Mouse (Mus musculus) intestine, embryonic 15.5 days (tissue): ENCODE results near the gene Itgad. TPM values are rescaled to one million over a fixed set of nuclear protein-coding genes. Genes with fewer than 3 reads are reported as not detected.
A peak's percentile ranks its signal among the peaks of the same experiment; 100 is the strongest.

ENCODE experiments used
- ATAC-seq: fragments of 200-750 bp; cut with Nextera tagmentation; 2 replicates; pipeline ENCODE4 v1.8.0; 2017; ENCODE audit warnings: moderate TSS enrichment, moderate library complexity
- H3K27ac ChIP-seq: fragments of 300-500 bp; sonication (generic); 2 replicates; pipeline ENCODE4 v1.5.1; 2015; ENCODE audit warnings: mild to moderate bottlenecking, inconsistent platforms
- H3K27me3 ChIP-seq: fragments of 300-500 bp; sonication (generic); replicated peaks from 2 replicates; pipeline ENCODE4 v1.6.1; 2015; ENCODE audit warnings: inconsistent platforms
- H3K36me3 ChIP-seq: fragments of 300-500 bp; sonication (generic); 2 replicates; pipeline ENCODE4 v1.6.1; 2015; ENCODE audit warnings: inconsistent platforms
- H3K4me1 ChIP-seq: fragments of 300-500 bp; sonication (generic); replicated peaks from 2 replicates; pipeline ENCODE4 v1.6.1; 2015; ENCODE audit warnings: inconsistent platforms
- H3K4me2 ChIP-seq: fragments of 300-500 bp; sonication (generic); replicated peaks from 2 replicates; pipeline ENCODE4 v1.6.1; 2015; ENCODE audit warnings: mild to moderate bottlenecking, inconsistent platforms
- H3K4me3 ChIP-seq: fragments of 300-500 bp; sonication (generic); replicated peaks from 2 replicates; pipeline ENCODE4 v1.5.1; 2015; ENCODE audit warnings: inconsistent platforms
- H3K9ac ChIP-seq: fragments of 300-500 bp; sonication (generic); 2 replicates; pipeline ENCODE4 v1.6.1; 2015; ENCODE audit warnings: inconsistent platforms
- H3K9me3 ChIP-seq: fragments of 300-500 bp; sonication (generic); 2 replicates; pipeline ENCODE4 v1.6.1; 2016; ENCODE audit warnings: inconsistent platforms
- WGBS: fragments of 180-500 bp; shearing (Covaris S2); methylation state at CpG from one replicate; pipeline ENCODE4 v1.1.7; 2015; 5-methylcytosine and 5-hydroxymethylcytosine counted together
- polyA plus RNA-seq: library from polyadenylated mRNA; unstranded; fragments of >200 nt; fragmentation: Nextera tagmentation; extraction: Ambion mirVana; gene quantifications from 2 replicates; pipeline ENCODE4 v1.2.1, GENCODE M21; 2015

The Itgad gene
- polyA plus RNA-seq, 1 experiment from 2014 or later: not detected

DNA sequence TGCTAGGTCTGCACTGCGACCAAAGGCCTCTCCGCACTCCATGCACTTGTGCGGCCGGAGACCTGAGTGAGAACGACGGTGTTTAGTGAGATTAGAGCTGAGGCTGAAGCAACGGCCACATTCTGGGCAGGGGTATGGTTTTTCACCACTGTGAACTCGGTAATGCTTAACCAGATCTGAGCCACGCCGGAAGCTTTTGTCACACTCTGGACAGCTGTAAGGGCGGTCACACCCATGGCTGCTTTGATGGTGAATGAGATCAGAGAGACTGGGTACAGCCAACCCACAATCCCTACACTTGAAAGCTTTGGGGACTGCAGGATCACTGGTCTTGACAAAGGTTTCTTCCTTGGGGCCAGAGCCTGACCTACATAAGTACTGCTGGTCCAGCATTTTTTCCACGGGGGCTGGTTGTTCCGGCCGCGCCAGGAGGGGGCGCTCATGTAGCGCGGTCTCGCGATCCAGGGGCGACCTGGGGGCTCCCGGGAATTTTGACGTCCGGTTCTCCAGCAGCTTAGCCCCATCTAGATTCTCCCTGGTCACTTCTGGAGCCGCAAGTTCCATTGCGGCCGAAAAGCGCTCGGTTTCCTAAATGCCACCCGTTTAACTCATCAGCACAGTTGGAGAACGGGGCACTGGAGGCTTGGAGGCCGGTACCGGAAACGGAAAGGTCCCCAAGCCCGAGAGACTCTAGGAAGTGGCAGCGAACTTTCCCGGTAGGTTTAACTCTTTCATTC, 82.8 kb downstream of the Itgad start, which contains the start of gene Armc5:
TSS of gene Armc5 (plus strand) at position 487 of the 737 bp plus-strand sequence.
- WGBS: 24% methylated on average over 37 of the region's 37 CpGs
- Histone ChIP-seq H3K9ac (peak within 1 kb of the TSS; percentile 95), H3K4me3 (peak within 1 kb of the TSS; percentile 75), H3K36me3 (peaks cover 9% of the 10 kb centered on the region), H3K4me2 (peak within 1 kb of the TSS; percentile 64), H3K9me3 (no peaks in the 10 kb centered on the region), H3K27ac (peak within 1 kb of the TSS; percentile 98), H3K4me1 (peaks cover 11% of the 10 kb centered on the region), H3K27me3 (no peaks in the 10 kb centered on the region)
- ATAC-seq: peak; percentile 37

DNA sequence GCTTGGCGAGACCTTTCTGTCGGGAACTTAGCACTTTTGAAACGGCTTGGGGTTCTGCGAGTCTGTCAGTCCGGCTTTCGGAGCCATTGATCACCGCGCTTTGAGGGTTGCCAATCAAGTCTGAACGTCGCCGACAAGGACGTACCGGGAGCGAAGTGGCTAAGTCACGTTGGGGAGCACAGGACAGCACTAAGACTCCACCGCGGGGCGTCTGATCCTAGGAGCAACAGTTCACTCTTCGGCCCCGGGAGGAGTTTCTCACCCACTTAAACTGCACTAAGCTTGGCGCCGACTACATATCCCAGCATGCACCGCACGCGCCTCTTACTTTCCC, 83.4 kb downstream of the Itgad start:
- Histone ChIP-seq H3K4me2 (peak overlapping the region; percentile 64), H3K36me3 (peaks cover 14% of the 10 kb centered on the region), H3K27me3 (no peaks in the 10 kb centered on the region), H3K9me3 (no peaks in the 10 kb centered on the region), H3K4me1 (peaks cover 11% of the 10 kb centered on the region), H3K9ac (peak overlapping the region; percentile 95), H3K4me3 (peak overlapping the region; percentile 75), H3K27ac (peak overlapping the region; percentile 98)
- ATAC-seq: no peak
- under 1% methylated on average over 25 of the region's 25 CpGs for WGBS

GRCm38 (mm10) chr7:128237927-128238778, 84.0 kb downstream of the Itgad start, which contains the start of gene 9130023H24Rik:
Gene 9130023H24Rik (minus strand): TSS chr7:128238031.
- Histone ChIP-seq H3K4me2 (peak within 1 kb of the TSS; percentile 64), H3K9ac (peak within 1 kb of the TSS; percentile 95), H3K27me3 (no peaks in the 10 kb centered on the region), H3K4me3 (peak within 1 kb of the TSS; percentile 75), H3K27ac (peak within 1 kb of the TSS; percentile 98), H3K4me1 (peaks cover 11% of the 10 kb centered on the region), H3K36me3 (peaks cover 19% of the 10 kb centered on the region), H3K9me3 (no peaks in the 10 kb centered on the region)
- ATAC-seq: peak; percentile 94
- under 1% methylated on average over 72 of the region's 72 CpGs for WGBS

DNA sequence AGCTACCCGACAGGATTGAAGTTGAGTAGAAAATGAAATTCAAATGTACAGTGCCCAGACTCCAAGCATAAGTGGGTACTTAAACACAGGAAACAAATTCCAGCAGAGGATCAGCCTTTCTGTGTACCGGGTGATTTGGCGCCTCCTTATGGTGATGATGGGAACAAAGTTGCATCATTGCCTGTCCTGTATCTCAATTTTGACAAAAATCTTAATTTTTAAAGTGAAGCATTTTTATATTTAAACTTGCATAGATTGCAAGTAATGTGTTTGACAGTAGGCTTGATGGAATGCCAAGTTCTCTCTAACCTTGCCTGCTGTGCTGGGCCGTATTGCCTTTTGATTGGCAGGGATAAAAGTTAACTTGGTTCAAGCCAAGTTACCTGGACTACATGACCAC, 84.8 kb downstream of the Itgad start:
- H3K27me3 ChIP-seq: no peaks in the 10 kb centered on the region
- H3K4me3 ChIP-seq: peak overlapping the region; percentile 75
- H3K9me3 ChIP-seq: no peaks in the 10 kb centered on the region
- peak overlapping the region; percentile 31; the same call in 1 of the 2 replicates for H3K9ac ChIP-seq
- peak overlapping the region; percentile 98 for H3K27ac ChIP-seq
- H3K4me1 ChIP-seq: peaks cover 11% of the 10 kb centered on the region
- WGBS: 19% methylated on average over 4 of the region's 4 CpGs
- H3K36me3 ChIP-seq: peaks cover 21% of the 10 kb centered on the region
- ATAC-seq: no peak
- peak overlapping the region; percentile 64 for H3K4me2 ChIP-seq

GRCm38 (mm10) chr7:128240131-128240784, 86.1 kb downstream of the Itgad start:
- WGBS: 92% methylated on average over 27 of the region's 27 CpGs
- Histone ChIP-seq H3K4me2 (no peak overlapping the region), H3K9ac (no peak overlapping the region), H3K4me1 (peaks cover 11% of the 10 kb centered on the region), H3K27me3 (no peaks in the 10 kb centered on the region), H3K27ac (no peak overlapping the region), H3K36me3 (peaks cover 29% of the 10 kb centered on the region), H3K9me3 (no peaks in the 10 kb centered on the region), H3K4me3 (no peak overlapping the region)
- ATAC-seq: no peak

GRCm38 (mm10) chr7:128242331-128242730, 88.2 kb downstream of the Itgad start:
- H3K27ac ChIP-seq: no peak overlapping the region
- no peak for ATAC-seq
- peaks cover 14% of the 10 kb centered on the region; the same call in 1 of the 2 replicates for H3K4me1 ChIP-seq
- H3K4me3 ChIP-seq: no peak overlapping the region
- no peaks in the 10 kb centered on the region for H3K27me3 ChIP-seq
- WGBS: 94% methylated on average over 16 of the region's 16 CpGs
- H3K9ac ChIP-seq: no peak overlapping the region
- H3K36me3 ChIP-seq: peaks cover 29% of the 10 kb centered on the region
- no peak overlapping the region for H3K4me2 ChIP-seq
- H3K9me3 ChIP-seq: no peaks in the 10 kb centered on the region

DNA sequence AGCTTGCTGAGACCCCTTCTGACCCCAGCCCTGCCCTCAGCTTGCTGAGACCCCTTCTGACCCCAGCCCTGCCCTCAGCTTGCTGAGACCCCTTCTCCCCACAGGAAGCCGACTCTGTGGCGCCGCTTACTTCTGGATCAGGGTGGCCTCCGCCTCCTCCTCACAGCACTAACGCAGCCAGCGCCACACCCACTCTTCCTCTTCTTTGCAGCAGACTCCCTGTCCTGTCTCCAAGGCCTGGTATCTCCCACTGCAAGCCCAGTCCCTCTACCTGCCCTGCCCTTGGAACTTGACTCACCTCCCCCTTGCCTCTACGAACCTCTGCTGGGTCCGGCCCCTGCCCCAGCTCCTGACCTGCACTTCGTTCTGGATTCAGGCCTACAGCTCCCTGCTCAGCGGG, 89.7 kb downstream of the Itgad start:
- Histone ChIP-seq H3K27ac (no peak overlapping the region), H3K9me3 (no peaks in the 10 kb centered on the region), H3K4me3 (no peak overlapping the region), H3K4me2 (no peak overlapping the region), H3K36me3 (peaks cover 29% of the 10 kb centered on the region), H3K27me3 (no peaks in the 10 kb centered on the region), H3K4me1 (peaks cover 21% of the 10 kb centered on the region; the same call in 1 of the 2 replicates), H3K9ac (no peak overlapping the region)
- 60% methylated on average over 10 of the region's 10 CpGs for WGBS
- no peak for ATAC-seq

DNA sequence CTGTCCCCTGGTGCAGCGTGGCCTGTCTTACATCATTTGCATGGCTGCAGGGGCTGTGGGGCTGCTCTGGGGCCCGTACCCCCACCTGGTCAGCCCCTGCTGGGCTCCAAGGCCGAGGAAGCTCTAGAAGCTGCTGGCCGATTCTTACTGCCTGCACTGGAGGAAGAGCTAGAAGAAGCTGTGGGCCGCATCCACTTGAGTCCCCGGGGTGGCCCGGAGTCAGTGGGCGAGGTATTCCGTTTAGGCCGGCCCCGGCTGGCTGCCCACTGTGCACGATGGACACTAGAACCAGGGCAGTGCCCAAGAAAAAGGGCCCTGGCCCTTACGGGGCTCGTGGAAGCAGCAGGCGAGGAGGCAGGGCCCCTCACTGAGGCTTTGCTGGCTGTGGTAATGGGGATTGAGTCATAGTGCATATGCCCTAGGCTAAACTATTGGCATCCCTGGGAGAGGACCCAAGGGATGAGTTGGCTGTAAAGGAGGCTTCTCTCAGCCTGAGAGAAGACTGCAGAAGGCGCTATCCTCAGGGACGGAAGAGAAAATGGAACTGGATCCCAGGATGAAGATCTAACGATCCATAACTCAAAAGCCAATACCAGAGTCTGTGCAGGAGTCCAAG, 90.3 kb downstream of the Itgad start:
- peaks cover 21% of the 10 kb centered on the region for H3K4me1 ChIP-seq
- H3K27me3 ChIP-seq: no peaks in the 10 kb centered on the region
- no peak overlapping the region for H3K4me3 ChIP-seq
- H3K4me2 ChIP-seq: no peak overlapping the region
- no peak overlapping the region for H3K27ac ChIP-seq
- 93% methylated on average over 18 of the region's 18 CpGs for WGBS
- ATAC-seq: no peak
- H3K36me3 ChIP-seq: peaks cover 29% of the 10 kb centered on the region
- no peak overlapping the region for H3K9ac ChIP-seq
- H3K9me3 ChIP-seq: no peaks in the 10 kb centered on the region

DNA sequence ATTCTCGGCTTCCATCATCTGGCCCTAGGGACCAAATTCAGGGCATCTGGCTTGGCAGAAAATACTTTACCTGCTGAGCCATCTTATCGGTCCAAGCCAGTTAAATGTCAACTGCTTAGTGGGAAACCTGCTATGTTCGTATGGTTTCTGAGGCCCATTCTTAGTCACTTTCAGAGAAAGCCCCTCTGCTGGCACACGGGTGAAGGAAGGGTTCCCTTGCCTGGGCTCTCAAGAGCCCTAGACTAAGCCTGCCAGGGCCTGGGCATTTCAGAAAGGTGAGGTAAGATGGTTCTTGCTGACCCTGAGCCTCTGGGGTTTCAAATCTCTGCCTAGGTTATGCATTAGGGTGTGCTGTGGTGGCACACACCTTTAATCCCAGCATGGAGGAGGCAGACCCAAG, 91.4 kb downstream of the Itgad start:
- peak overlapping the region; percentile 62; the same call in 1 of the 2 replicates for H3K4me2 ChIP-seq
- no peak for ATAC-seq
- H3K4me3 ChIP-seq: no peak overlapping the region
- 86% methylated on average over 4 of the region's 4 CpGs for WGBS
- peaks cover 21% of the 10 kb centered on the region for H3K4me1 ChIP-seq
- H3K36me3 ChIP-seq: peaks cover 26% of the 10 kb centered on the region
- peak overlapping the region; percentile 88 for H3K27ac ChIP-seq
- no peak overlapping the region for H3K9ac ChIP-seq
- no peaks in the 10 kb centered on the region for H3K27me3 ChIP-seq
- no peaks in the 10 kb centered on the region for H3K9me3 ChIP-seq

GRCm38 (mm10) chr7:128246496-128247391, 92.6 kb downstream of the Itgad start, which contains the start of gene Tgfb1i1:
Gene Tgfb1i1 (plus strand): TSS chr7:128246812.
- WGBS: 4% methylated on average over 29 of the region's 30 CpGs
- peak within 1 kb of the TSS; percentile 88 for H3K27ac ChIP-seq

DNA sequence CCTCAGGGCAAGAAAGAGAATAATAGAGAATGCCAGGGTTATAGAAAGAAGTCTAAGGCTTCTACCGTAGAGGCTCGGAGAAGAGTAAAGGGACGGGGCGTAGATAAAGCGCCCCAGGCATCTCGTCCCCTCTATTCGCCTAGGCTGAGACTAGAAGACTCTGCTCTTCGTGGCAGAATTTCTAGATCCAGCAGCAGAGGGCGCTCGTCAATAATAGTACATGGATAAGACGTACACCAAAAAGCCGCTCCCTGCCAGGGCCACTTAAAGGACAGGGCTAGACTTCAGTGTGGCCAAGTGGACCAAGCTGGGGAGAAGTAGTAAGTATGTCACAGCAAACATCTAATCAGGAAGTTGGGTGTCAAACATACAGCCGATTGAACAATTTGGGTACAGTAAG, 93.3 kb downstream of the Itgad start:
- WGBS: 1% methylated on average over 13 of the region's 13 CpGs
- H3K4me2 ChIP-seq: peak overlapping the region; percentile 62
- no peaks in the 10 kb centered on the region for H3K9me3 ChIP-seq
- no peaks in the 10 kb centered on the region for H3K27me3 ChIP-seq
- peak overlapping the region; percentile 46 for H3K4me3 ChIP-seq
- peaks cover 19% of the 10 kb centered on the region; the same call in 1 of the 2 replicates for H3K36me3 ChIP-seq
- H3K27ac ChIP-seq: peak overlapping the region; percentile 88
- H3K9ac ChIP-seq: peak overlapping the region; percentile 60
- peak; percentile 82 for ATAC-seq
- H3K4me1 ChIP-seq: peaks cover 28% of the 10 kb centered on the region

More at GRCm38 (mm10) chr7:128246496-128247391, 92.6 kb downstream of the Itgad start, which contains the start of gene Tgfb1i1:
- Histone ChIP-seq H3K36me3 (peaks cover 24% of the 10 kb centered on the region; the same call in 1 of the 2 replicates), H3K9me3 (no peaks in the 10 kb centered on the region), H3K27me3 (no peaks in the 10 kb centered on the region), H3K9ac (peak within 1 kb of the TSS; percentile 60), H3K4me3 (peak within 1 kb of the TSS; percentile 46), H3K4me1 (peaks cover 21% of the 10 kb centered on the region), H3K4me2 (peak within 1 kb of the TSS; percentile 62)
- peak; percentile 87 for ATAC-seq
